Mouse (Mus musculus) mammary gland, adult 2 months (tissue): ENCODE data around the gene Myd88. TPM values are rescaled to one million over a fixed set of nuclear protein-coding genes. Genes with fewer than 3 reads are reported as not detected.

ENCODE experiments used
- polyA plus RNA-seq: library from polyadenylated mRNA; depleted of rRNA; stranded (reverse); fragments of >200 nt; gene quantifications from 2 replicates; pipeline ENCODE4 v1.2.3, GENCODE M21; 2012; ENCODE audit warnings: low replicate concordance; rRNA removed

Gene Myd88
- polyA plus RNA-seq: 31.1 and 32.8 TPM in 2 replicates

DNA sequence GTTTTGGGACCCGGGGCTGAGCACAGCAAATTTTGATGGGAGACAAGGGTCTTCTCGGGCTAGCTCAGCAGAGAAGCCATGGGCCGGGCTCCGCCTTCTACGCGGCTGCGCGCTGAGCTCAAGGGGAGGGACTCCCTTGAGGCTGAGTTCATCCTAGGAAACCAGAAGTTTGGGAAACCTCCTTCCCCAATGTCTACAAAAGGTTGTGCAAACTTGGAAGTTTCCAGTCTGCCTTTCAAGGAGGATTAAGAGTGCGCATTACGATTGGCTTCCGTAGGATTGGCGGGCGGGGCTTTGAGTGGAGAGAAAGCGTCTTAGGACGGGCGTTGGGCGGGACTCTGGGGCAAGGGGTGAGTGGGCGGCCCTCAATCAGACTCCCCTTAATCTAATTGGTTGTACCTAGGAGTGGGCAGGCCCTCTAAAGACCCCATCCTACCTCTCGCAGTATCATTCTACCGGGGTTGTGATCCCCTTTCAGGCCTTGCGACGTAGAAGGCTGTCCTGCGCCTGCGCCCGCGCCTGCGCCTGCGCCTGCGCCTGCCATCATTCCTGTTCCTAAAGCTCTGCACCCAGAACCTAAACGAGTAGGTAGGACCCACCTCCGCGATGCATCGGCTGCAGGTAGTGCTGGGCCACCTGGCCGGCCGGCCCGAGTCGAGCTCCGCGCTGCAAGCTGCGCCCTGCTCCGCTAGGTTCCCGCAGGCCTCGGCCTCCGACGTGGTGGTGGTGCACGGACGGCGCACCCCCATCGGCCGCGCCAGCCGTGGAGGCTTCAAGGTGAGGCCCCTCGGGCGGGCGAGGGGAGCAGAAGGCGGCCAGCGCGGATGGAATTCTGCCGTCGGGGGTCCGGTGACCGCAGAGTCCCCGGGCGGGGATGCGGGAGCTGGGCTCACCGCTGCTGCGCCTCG is at the start of gene Myd88:
Gene Myd88, minus strand, starts transcription at position 503 of the 908 bp plus-strand sequence.

DNA sequence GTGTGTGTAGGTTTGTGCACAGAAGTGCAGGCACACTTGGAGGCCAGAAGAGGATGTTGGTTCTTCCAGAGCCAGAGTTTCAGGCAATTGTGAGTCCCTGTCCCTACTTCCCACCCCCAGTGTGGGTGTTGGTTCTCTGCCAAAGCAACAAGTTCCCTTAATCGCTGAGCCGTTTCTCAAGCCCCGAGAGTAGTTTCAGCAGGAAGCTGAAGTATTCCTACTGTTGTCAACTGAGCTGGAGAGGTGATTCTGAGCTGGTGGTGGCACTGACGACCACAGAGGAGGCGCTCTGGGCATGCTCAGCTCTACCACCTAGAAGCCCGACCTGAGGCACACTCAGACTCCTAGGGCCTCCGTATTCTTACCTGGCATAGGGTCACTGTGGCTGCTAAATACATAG is 24.1 kb upstream of the Myd88 start, which contains the start of gene Slc22a14:
Gene Slc22a14, minus strand, starts transcription at position 270 of the 400 bp plus-strand sequence.

GRCm38 (mm10) chr9:119357331-119358057 is 16.3 kb upstream of the Myd88 start, which contains the start of gene Xylb:
Gene Xylb (plus strand): TSS chr9:119357381.

GRCm38 (mm10) chr9:119339558-119340211 is 1.5 kb downstream of the Myd88 start, which contains the start of gene Acaa1a:
Gene Acaa1a (plus strand): TSS chr9:119339676.

GRCm38 (mm10) chr9:119322289-119323259 is 18.6 kb downstream of the Myd88 start, which contains the start of gene Oxsr1:
Gene Oxsr1 (minus strand): TSS chr9:119322427.

Other genes with a start within 250 kb of the Myd88 start
- 36.8 TPM in 2 replicates for gene Plcd1, start 247.9 kb downstream of the Myd88 start, polyA plus RNA-seq
- gene Dlec1, start 238.9 kb downstream of the Myd88 start, polyA plus RNA-seq: 1.5 and 1.9 TPM in 2 replicates
- gene Acaa1b, start 184.3 kb downstream of the Myd88 start, polyA plus RNA-seq: 31.3 and 61.6 TPM in 2 replicates
- gene Gm47289, start 182.2 kb downstream of the Myd88 start, polyA plus RNA-seq: not detected in 2 replicates
- not detected in 2 replicates for gene Slc22a13, start 132.3 kb downstream of the Myd88 start, polyA plus RNA-seq
- gene Oxsr1, start 19.0 kb downstream of the Myd88 start, polyA plus RNA-seq: 11.3 and 24.0 TPM in 2 replicates
- gene Acaa1a, start 1.7 kb downstream of the Myd88 start, polyA plus RNA-seq: 183 and 415 TPM in 2 replicates
- gene Xylb, start 16.0 kb upstream of the Myd88 start, polyA plus RNA-seq: 1.5 and 2.2 TPM in 2 replicates
- 0.37 and 0.47 TPM in 2 replicates for gene Slc22a14, start 24.1 kb upstream of the Myd88 start, polyA plus RNA-seq
- gene Acvr2b, start 60.7 kb upstream of the Myd88 start, polyA plus RNA-seq: 4.4 and 5.0 TPM in 2 replicates
- gene Exog, start 103.5 kb upstream of the Myd88 start, polyA plus RNA-seq: 2.3 and 4.7 TPM in 2 replicates
- gene Scn5a, start 237.6 kb upstream of the Myd88 start, polyA plus RNA-seq: 2.9 and 3.8 TPM in 2 replicates